Mouse (Mus musculus): Measurements from ENCODE around the gene Sergef. TPM values are rescaled to one million over a fixed set of nuclear protein-coding genes. Genes with fewer than 3 reads are reported as not detected.
A peak's percentile ranks its signal among the peaks of the same experiment; 100 is the strongest.

Sergef gene
- total and polyA plus RNA-seq, 3 experiments = 2.9 to 5.1 (median 3.6) TPM

- 89% methylated on average over 7 of the region's 7 CpGs for WGBS
- DNase-seq = no peak
- no peaks in the 10 kb centered on the region for H3K79me2 ChIP-seq (replicated peaks; ENCODE audit: control insufficient read depth, insufficient read depth, low read length)
- TF ChIP-seq EP300 (IDR thresholded peaks at IDR 0.05; ENCODE audit: insufficient read depth, low read depth, low read length) = no peak
- no peak for TF ChIP-seq CTCF (IDR thresholded peaks at IDR 0.05)
- no peak for TF ChIP-seq POLR2A (IDR thresholded peaks at IDR 0.05; ENCODE audit: insufficient read depth, low read depth, low read length)
- H3K36me3 ChIP-seq (ENCODE audit: control insufficient read depth, insufficient read depth, low read length) = no peaks in the 10 kb centered on the region
- H3K4me3 ChIP-seq = no peak overlapping the region
- no peaks in the 10 kb centered on the region for H3K27me3 ChIP-seq (ENCODE audit: control insufficient read depth, insufficient read depth, low read length)
- H3K4me1 ChIP-seq (ENCODE audit: control insufficient read depth, insufficient read depth, low read length) = peaks cover 2% of the 10 kb centered on the region; the same call in 1 of the 2 replicates
- no peak overlapping the region for H3K27ac ChIP-seq
- intact Hi-C loops (cut with DNase I) = no loop called here
- no peak overlapping the region for H3K9ac ChIP-seq (ENCODE audit: low read depth, low read length)
Measured at GRCm38 (mm10) chr7:46591546-46591945, 48.1 kb downstream of the Sergef start.

GRCm38 (mm10) chr7:46589181-46589580 is 50.4 kb downstream of the Sergef start:
- 85% methylated on average over 12 of the region's 12 CpGs for WGBS

DNA sequence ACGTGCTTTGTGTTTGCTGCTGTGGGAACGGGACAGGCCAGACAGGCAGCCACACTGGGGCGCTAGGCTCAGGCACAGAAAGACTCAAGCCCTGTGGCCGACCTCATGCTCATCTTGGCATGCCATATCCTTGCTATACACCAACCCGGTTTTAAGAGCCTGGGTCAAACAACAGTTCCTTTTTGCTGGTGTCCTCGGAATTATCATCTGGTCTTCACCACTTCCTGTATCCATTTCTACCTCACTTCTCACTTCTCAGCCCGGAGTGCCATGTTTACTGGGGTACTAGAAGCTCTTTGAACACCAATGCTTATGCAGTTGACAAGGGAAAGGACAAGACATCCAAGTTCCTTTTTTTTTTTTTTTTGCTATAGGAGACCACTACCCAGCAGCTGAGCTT is 51.6 kb downstream of the Sergef start:
- Histone ChIP-seq H3K79me2 (replicated peaks; ENCODE audit: control insufficient read depth, insufficient read depth, low read length) (no peaks in the 10 kb centered on the region), H3K36me3 (ENCODE audit: control insufficient read depth, insufficient read depth, low read length) (no peaks in the 10 kb centered on the region), H3K4me1 (ENCODE audit: control insufficient read depth, insufficient read depth, low read length) (peaks cover 2% of the 10 kb centered on the region; the same call in 1 of the 2 replicates), H3K27ac (no peak overlapping the region), H3K9ac (ENCODE audit: low read depth, low read length) (no peak overlapping the region), H3K27me3 (ENCODE audit: control insufficient read depth, insufficient read depth, low read length) (no peaks in the 10 kb centered on the region), H3K4me3 (no peak overlapping the region)
- intact Hi-C loops (cut with DNase I) = no loop called here
- TF ChIP-seq POLR2A (IDR thresholded peaks at IDR 0.05; ENCODE audit: insufficient read depth, low read depth, low read length) (no peak), CTCF (IDR thresholded peaks at IDR 0.05) (no peak), EP300 (IDR thresholded peaks at IDR 0.05; ENCODE audit: insufficient read depth, low read depth, low read length) (no peak)
- no peak for DNase-seq
- 80% methylated on average over 7 of the region's 7 CpGs for WGBS

More at GRCm38 (mm10) chr7:46589181-46589580, 50.4 kb downstream of the Sergef start:
- no peaks in the 10 kb centered on the region for H3K27me3 ChIP-seq (ENCODE audit: control insufficient read depth, insufficient read depth, low read length)
- no peak overlapping the region for H3K27ac ChIP-seq
- no peaks in the 10 kb centered on the region for H3K79me2 ChIP-seq (replicated peaks; ENCODE audit: control insufficient read depth, insufficient read depth, low read length)
- no peak overlapping the region for H3K4me3 ChIP-seq
- H3K9ac ChIP-seq (ENCODE audit: low read depth, low read length) = no peak overlapping the region
- no peak for DNase-seq
- TF ChIP-seq POLR2A (IDR thresholded peaks at IDR 0.05; ENCODE audit: insufficient read depth, low read depth, low read length) = no peak
- no peak for TF ChIP-seq CTCF (IDR thresholded peaks at IDR 0.05)
- TF ChIP-seq EP300 (IDR thresholded peaks at IDR 0.05; ENCODE audit: insufficient read depth, low read depth, low read length) = no peak
- intact Hi-C loops (cut with DNase I) = no loop called here
- H3K36me3 ChIP-seq (ENCODE audit: control insufficient read depth, insufficient read depth, low read length) = no peaks in the 10 kb centered on the region
- peaks cover 2% of the 10 kb centered on the region; the same call in 1 of the 2 replicates for H3K4me1 ChIP-seq (ENCODE audit: control insufficient read depth, insufficient read depth, low read length)

GRCm38 (mm10) chr7:46587466-46587865 is 52.1 kb downstream of the Sergef start:
- no peaks in the 10 kb centered on the region for H3K27me3 ChIP-seq (ENCODE audit: control insufficient read depth, insufficient read depth, low read length)
- no peaks in the 10 kb centered on the region for H3K79me2 ChIP-seq (replicated peaks; ENCODE audit: control insufficient read depth, insufficient read depth, low read length)
- peaks cover 2% of the 10 kb centered on the region; the same call in 1 of the 2 replicates for H3K4me1 ChIP-seq (ENCODE audit: control insufficient read depth, insufficient read depth, low read length)
- TF ChIP-seq EP300 (IDR thresholded peaks at IDR 0.05; ENCODE audit: insufficient read depth, low read depth, low read length) (no peak), POLR2A (IDR thresholded peaks at IDR 0.05; ENCODE audit: insufficient read depth, low read depth, low read length) (no peak), CTCF (IDR thresholded peaks at IDR 0.05) (no peak)
- H3K4me3 ChIP-seq = no peak overlapping the region
- no peak overlapping the region for H3K9ac ChIP-seq (ENCODE audit: low read depth, low read length)
- no peaks in the 10 kb centered on the region for H3K36me3 ChIP-seq (ENCODE audit: control insufficient read depth, insufficient read depth, low read length)
- WGBS = 37% methylated on average over 17 of the region's 17 CpGs
- peak; percentile 25 to 35 for DNase-seq
- H3K27ac ChIP-seq = peak overlapping the region; percentile 70
- intact Hi-C loops (cut with DNase I) = no loop called here

DNA sequence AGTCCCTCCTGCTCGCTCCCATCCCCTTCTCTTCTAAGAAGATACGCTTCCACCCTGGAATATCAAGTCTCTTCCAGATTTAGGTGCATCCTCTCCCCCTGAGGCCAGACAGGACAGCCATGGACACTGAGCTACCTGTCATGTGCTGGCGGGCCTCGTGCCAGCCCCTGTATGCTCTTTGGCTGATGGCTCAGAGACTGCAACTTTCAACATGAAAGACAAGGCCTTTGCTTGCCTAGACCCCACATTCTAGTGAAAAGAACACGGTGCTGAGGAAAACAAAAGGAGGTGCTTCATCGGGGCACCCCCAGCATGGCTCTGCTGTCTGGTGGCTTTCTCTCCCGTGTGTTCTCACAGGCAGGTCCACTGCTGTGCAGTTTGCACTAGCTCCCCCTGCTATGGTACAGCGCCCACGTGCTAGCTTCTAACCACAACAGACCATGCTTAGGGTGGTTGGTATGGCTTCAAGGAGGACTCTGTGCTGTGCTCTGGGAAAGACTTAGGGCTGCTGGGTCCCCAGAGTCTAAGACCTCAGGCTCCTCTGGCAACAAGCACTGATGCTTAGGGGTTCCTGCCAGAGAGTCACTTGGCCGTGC is 52.9 kb downstream of the Sergef start:
- no peak for DNase-seq
- TF ChIP-seq EP300 (IDR thresholded peaks at IDR 0.05; ENCODE audit: insufficient read depth, low read depth, low read length) = no peak
- no peak for TF ChIP-seq POLR2A (IDR thresholded peaks at IDR 0.05; ENCODE audit: insufficient read depth, low read depth, low read length)
- no peak for TF ChIP-seq CTCF (IDR thresholded peaks at IDR 0.05)
- no peak overlapping the region for H3K4me3 ChIP-seq
- no peaks in the 10 kb centered on the region for H3K27me3 ChIP-seq (ENCODE audit: control insufficient read depth, insufficient read depth, low read length)
- H3K36me3 ChIP-seq (ENCODE audit: control insufficient read depth, insufficient read depth, low read length) = no peaks in the 10 kb centered on the region
- no peaks in the 10 kb centered on the region for H3K79me2 ChIP-seq (replicated peaks; ENCODE audit: control insufficient read depth, insufficient read depth, low read length)
- peak overlapping the region; percentile 70 for H3K27ac ChIP-seq
- H3K4me1 ChIP-seq (ENCODE audit: control insufficient read depth, insufficient read depth, low read length) = peaks cover 2% of the 10 kb centered on the region; the same call in 1 of the 2 replicates
- WGBS = 79% methylated on average over 10 of the region's 10 CpGs
- H3K9ac ChIP-seq (ENCODE audit: low read depth, low read length) = no peak overlapping the region
- intact Hi-C loops (cut with DNase I) = no loop called here

GRCm38 (mm10) chr7:46582750-46583149 is 56.9 kb downstream of the Sergef start:
- TF ChIP-seq POLR2A (IDR thresholded peaks at IDR 0.05; ENCODE audit: insufficient read depth, low read depth, low read length) (no peak), EP300 (IDR thresholded peaks at IDR 0.05; ENCODE audit: insufficient read depth, low read depth, low read length) (no peak)
- H3K36me3 ChIP-seq (ENCODE audit: control insufficient read depth, insufficient read depth, low read length) = no peaks in the 10 kb centered on the region
- H3K4me1 ChIP-seq (ENCODE audit: control insufficient read depth, insufficient read depth, low read length) = peaks cover 2% of the 10 kb centered on the region; the same call in 1 of the 2 replicates
- intact Hi-C loops (cut with DNase I) = no loop called here
- no peak for DNase-seq
- H3K79me2 ChIP-seq (replicated peaks; ENCODE audit: control insufficient read depth, insufficient read depth, low read length) = no peaks in the 10 kb centered on the region
- H3K9ac ChIP-seq (ENCODE audit: low read depth, low read length) = no peak overlapping the region
- 96% methylated on average over 6 of the region's 6 CpGs for WGBS
- H3K4me3 ChIP-seq = no peak overlapping the region
- no peak overlapping the region for H3K27ac ChIP-seq
- no peaks in the 10 kb centered on the region for H3K27me3 ChIP-seq (ENCODE audit: control insufficient read depth, insufficient read depth, low read length)
